Mouse (Mus musculus): ENCODE data around the gene Hist1h4c.

The Hist1h4c gene

DNA sequence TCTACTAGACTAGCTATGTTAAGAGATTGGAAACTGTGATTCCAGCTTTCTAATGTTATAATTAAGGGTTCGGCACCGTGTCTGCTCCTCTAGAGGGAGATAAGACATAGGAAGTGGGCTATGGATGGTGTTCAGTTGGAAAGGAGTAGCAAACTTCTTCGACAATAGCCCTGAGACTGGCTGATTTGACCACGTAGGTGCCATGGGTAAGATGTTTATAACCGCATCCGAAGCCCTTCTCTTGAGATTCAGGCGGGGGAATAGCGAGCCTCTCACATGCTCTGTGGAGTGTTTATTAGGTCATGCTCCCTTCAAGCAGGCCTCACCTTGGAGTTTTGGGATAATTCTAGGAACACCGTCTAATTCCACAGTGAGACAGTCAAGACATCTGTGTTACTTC is 3.3 kb downstream of the Hist1h4c start:
- no peak for DNase-seq

DNA sequence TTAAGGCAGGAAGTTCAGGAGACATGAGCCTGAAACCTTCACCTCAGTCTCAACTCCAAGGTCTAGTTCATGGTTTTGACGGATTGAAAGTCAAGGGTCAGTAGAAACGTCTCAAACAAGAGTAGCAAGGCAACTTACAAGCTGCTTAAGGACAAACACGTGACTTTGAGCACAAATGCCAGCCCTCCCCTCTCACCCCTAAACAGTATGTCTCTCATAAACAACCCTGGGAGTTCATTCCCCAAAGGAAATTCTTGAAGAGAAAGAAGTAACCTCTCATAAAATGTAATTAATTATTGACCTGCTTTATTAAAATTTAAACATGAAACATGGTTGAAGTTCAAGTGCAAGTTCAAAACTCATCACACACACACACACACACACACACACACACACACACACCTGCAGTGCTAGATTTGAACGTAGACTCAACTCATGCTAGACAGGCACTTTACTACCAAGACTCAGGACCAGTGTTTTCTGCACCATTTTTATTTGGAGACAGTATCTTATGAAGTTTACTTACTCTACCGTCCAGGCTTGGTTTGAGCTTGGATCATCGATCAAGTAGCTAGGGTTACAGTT is 4.3 kb downstream of the Hist1h4c start:
- DNase-seq, result peak in 1 of 2 experiments; percentile 19

- no peak for DNase-seq
These were observed 8.8 kb downstream of the Hist1h4c start for GRCm38 (mm10) chr13:23689459-23689858.

GRCm38 (mm10) chr13:23688956-23689355 is 9.3 kb downstream of the Hist1h4c start:
- DNase-seq, result no peak

- DNase-seq, result no peak
These were observed 10.3 kb downstream of the Hist1h4c start for GRCm38 (mm10) chr13:23687907-23688306.

DNA sequence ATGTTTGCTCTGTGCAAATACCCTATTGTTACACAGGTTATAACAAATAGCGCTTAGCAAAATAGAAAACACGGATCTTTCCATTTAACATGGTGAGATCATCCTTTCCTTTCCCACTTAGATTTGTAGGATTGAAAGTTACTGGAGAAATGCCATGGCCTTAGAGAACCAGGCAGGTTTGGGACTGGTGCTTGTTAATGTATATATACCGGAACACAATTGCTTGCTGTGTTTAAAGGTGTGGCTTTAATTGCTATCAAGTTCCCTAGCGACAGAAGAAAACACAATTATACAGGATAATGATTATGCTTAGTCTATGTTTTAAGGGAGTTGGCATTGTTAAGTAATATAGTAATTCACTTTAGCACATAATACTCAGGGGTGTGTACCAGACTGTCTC is 11.1 kb downstream of the Hist1h4c start:
- DNase-seq, result no peak

DNA sequence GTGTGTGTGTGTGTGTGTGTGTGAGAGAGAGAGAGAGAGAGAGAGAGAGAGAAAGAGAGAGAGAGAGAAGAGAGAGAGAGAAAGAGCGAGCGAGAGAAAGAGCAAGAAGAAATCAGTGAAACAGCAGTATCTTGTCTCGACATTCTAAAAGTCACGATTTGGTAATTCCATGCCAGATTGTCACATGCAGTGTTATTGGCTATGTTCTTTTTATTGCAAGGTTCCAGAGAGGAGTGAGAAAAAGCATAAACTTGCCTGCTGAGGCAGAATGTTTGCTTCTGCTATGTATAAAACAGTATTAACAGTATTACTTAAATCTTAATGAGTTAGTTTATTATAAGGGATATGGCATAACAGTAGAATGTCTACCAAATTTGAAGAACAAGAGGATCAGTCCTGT is 12.3 kb downstream of the Hist1h4c start:
- no peak for DNase-seq

DNA sequence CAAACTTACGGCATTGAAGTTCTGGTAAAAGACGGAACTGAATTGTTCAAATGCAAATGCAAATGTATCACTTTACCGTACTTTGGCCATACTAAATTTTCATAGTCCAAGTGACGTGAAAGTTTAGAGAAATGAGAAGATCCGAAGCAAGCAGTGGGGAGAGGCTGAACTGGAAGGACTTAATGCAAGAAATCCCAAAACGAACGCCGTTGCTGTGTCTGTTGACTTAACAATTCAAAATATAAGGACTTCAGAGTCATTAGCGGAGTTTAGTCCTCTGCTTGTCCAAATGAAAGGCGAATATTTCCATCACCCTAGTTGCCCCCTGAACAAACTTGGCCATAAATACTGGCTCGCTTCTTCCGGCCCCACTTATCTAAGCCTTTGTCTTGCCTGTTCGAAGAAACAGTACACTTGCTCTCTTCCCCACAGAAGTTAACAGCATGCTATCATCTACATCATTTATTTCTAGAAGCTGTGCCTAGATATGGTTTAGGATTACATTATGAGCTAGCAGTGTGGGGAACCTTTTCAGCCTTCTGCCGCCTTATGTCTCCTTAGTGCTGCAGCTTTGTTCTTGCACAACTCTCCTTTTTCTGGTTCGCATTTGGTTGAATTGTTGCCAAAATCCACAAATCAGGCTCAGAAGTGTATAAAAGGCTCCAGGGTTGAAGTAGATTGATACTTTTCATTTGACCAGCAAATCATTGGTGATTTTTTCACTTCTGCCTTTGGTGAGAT is 13.0 kb downstream of the Hist1h4c start:
- DNase-seq, result peak; percentile 22 to 39

GRCm38 (mm10) chr13:23684295-23684945 is 13.8 kb downstream of the Hist1h4c start:
- peak; percentile 43 to 69 for DNase-seq

- DNase-seq, result peak; percentile 74 to 85
These were observed 14.4 kb downstream of the Hist1h4c start, which contains the start of the genes Hist1h2ac and Hist1h2bc for GRCm38 (mm10) chr13:23683755-23684281. Gene Hist1h2ac (minus strand): TSS chr13:23683948. Gene Hist1h2bc (plus strand): TSS chr13:23684199.

DNA sequence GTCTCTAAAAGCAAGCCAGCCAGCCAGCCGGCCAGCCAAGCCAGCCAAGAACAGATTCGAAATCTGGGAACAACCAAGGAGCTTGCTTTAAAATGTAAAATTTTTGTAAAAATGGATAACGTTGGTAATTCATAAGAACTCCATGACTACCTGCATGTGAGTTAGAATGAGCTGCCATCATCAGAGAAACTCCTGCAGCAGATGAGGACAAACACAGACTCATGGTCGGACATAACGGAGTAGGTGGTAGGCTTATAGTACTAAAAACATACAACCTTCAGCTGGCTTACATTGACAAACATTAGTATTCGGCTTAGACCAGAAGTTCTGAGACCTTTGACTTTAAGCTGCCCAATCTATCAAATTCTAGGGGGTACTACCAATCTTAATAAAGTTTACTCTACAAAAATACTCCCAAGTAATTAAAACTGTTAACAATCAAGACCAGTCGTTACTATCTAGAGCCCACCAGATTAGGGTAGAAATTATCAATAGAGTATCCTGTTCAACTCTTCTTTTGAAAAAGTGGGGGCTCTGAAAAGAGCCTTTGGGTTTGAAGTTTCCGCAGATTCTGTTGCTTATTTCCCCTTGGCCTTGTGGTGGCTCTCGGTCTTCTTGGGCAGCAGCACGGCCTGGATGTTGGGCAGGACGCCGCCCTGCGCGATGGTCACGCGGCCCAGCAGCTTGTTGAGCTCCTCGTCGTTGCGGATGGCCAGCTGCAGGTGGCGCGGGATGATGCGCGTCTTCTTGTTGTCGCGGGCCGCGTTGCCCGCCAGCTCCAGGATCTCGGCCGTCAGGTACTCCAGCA is 15.1 kb downstream of the Hist1h4c start:
- DNase-seq, result peak in 1 of 2 experiments; percentile 28

GRCm38 (mm10) chr13:23682623-23682946 is 15.7 kb downstream of the Hist1h4c start:
- DNase-seq, result no peak

DNA sequence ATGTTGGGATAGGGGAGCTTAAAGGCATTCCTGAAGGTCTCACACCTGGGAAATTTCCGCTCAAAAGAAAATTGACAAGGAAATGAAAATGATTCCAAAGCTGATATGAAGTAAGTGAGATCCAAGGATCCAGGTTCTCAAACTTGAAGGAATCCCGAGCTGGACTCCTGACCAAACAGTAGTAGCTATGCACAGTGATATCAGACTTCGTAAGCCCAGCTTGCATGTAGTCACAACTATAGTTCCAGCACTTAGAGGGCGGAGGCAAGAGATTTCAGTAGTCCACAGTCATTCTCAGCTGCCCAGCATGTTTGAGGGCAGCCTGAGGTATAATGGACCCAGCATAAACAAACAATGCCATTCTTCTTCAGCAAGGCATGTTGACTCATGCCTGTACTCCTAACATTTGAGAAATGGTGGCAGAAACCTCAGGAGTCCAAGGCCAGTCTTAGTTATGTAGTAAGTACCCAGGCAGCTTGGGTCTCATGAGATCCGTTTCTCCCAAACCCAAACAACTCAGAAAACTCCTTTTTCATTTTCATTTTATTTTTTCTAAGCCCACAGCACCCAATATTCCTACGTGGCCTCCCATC is 16.2 kb downstream of the Hist1h4c start:
- no peak for DNase-seq

GRCm38 (mm10) chr13:23662536-23662935 is 35.7 kb downstream of the Hist1h4c start:
- DNase-seq, result no peak

- DNase-seq, result no peak
These were observed 38.5 kb downstream of the Hist1h4c start for GRCm38 (mm10) chr13:23659636-23660366.
